Mouse (Mus musculus): ENCODE data around the gene Srsf9.

The Srsf9 gene

DNA sequence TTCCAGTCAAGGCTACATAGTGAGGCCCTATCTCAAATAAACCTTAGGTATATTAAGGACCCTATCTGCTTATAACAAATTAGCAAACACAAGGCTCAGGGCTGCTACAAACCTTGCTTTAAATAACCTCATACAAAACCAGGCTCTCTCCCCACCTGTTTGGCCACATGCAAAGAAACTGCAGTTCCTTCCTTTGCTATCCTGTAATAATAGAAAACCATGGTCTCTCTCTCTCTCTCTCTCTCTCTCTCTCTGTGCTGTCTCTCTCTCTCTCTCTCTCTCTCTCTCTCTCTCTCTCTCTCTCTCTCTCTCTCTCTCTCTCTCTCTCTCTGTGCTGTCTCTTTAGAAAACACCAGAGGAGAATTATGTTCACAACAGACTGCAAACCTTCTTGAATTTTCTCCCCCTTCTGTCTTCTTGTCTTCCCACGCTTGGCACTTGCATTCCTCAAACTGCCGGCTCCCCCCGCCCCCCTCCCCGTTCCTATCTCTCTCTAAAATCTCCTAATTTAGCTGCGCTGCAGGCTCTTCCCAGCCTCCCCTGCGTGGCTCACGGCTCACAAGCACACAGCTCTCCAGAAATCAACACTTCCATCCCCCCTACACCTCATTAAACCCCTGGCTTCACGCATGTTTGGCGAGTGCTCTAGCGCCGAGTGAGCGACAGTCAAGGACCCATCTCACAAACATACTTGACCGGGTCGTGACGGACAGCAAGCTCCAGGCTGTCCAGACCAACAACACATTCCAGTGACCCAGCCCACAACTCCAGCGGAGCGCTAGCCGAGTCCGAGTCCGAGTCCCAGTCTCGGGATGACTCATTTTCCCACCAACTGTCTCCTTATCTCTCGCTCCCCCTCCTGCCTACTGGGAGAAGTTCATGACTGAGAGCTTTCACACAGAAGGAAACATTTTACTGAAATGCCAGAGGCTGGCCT lies 7.7 kb upstream of the Srsf9 start:
- DNase-seq (ENCODE audit: extremely low read depth, insufficient read length, low spot score) = peak; percentile 86

GRCm38 (mm10) chr5:115326256-115326831 lies 633 bp upstream of the Srsf9 start:
- no peak for DNase-seq (ENCODE audit: extremely low read depth, insufficient read length, low spot score)

- peak; percentile 22 for DNase-seq (ENCODE audit: extremely low read depth, insufficient read length, low spot score)
Observed at GRCm38 (mm10) chr5:115327610-115328548, 902 bp downstream of the Srsf9 start.

- DNase-seq (ENCODE audit: extremely low read depth, insufficient read length, low spot score) = no peak
Observed at GRCm38 (mm10) chr5:115330955-115331354, 4.0 kb downstream of the Srsf9 start.

DNA sequence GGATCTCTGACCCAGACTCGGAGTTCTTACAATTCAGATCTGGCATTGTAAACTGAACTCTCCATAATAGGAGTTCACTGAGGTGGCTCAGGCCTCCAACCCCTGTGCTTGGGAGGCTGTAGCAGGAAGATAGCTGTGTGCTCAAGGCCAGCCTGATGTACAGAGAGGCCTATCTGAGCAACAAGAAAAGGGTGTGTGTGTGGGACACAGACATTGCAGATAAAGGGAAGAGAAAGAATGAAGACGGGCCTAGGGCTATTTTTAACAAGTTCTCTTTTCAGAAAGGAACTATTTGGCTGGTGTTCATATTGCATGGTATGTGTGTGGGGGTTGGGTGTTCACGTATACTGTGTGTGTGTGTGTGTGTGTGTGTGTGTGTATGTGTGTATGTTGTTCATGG lies 6.6 kb downstream of the Srsf9 start:
- no peak for DNase-seq (ENCODE audit: extremely low read depth, insufficient read length, low spot score)

DNA sequence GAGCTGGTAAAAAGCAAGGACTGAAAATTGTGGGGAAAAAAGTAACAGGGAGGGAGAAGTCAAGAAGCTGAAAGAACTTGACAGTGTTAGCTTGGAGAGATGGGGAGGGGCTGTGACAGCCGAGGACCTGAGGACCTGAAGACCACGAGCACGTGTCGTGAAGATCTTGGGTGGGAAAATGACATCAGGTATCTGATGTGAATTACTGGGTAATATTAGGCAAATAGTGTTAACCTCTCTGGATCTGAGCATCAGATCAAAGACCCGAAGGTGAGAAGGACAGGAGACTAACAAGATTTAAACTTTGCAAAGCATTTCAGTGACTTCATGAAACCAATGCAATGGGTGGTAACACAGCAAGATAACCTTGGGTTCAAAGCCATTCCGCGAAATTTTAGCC lies 13.0 kb downstream of the Srsf9 start:
- no peak for DNase-seq (ENCODE audit: extremely low read depth, insufficient read length, low spot score)

- DNase-seq (ENCODE audit: extremely low read depth, insufficient read length, low spot score) = peak; percentile 88
Observed at GRCm38 (mm10) chr5:115340577-115341313, 13.8 kb downstream of the Srsf9 start, which contains the start of the genes Gatc and Triap1. Gatc (minus strand) TSS chr5:115341178. Triap1 (plus strand) TSS chr5:115341225.

DNA sequence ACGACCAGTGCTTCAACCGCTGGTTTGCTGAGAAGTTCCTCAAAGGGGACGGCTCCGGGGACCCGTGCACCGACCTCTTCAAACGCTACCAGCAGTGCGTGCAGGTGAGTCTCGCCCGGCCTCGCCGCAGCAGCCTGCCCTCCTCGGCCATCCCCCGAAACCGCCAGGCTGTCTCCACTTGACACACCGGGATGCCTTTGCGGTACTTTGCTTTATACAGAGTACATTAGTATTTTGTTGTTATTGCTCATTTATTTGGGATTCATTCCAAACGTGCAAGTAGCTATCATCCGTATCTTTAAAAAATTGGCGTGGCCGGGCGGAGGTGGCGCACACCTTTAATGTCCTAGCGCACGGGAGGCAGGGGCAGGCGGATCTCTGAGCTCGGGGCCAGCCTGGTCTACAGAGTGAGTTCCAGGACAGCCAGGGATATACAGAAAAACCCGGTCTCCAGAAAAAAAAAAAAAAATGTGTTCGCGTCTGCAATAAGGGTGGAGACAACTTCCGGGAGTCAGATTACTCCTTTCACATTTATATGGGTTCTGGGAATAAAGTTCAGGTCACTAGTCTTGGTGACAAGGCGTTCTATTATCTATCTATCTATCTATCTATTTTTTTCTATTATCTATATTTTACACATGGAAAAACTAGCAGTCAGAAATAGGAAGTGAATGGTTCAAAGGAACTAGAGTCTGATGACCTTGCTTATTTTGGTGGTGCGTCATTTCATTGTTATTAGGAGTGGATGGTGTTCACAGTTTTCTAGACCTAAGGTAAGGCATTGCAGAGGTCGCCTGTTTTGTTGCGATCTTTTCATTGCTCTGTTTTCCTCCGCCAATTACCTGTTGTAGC lies 14.6 kb downstream of the Srsf9 start:
- DNase-seq (ENCODE audit: extremely low read depth, insufficient read length, low spot score) = no peak

- peak; percentile 50 for DNase-seq (ENCODE audit: extremely low read depth, insufficient read length, low spot score)
Observed at GRCm38 (mm10) chr5:115347564-115347963, 20.6 kb downstream of the Srsf9 start.

DNA sequence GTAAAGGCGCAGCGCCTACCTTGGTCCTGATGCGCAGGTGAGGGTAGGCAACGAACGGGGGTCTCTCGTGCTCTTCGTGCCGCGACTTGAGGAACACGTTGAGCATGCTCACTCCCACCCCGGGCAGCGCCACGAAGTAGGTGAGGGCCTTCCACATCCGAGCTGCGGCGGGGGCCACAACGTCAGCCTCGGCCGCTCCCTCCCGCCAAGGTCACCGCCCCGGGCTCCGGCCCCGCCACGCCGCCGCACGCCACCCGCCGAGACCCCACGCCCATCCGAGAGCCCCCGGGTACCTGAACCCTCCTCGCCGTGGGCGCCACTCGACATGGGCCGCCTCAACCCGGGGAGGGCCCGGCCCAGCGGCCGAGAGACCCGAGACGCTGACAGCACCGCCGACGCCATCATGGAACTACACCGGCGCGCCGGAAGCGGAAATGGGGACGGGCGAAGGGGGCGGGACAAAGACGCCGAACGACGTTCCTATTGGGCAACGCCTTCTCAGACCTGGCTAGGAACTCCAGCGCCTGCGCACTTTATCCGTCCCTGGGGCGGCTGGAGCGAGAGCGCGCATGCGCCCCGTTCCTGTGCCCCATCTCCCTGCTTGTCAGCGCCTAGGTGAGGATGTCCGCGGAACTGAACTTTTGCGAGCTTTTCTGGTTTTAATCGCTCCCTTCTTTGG lies 21.7 kb downstream of the Srsf9 start, which contains the start of gene Cox6a1:
Gene Cox6a1 (minus strand): TSS at position 436 of the 679 bp plus-strand sequence.
- DNase-seq (ENCODE audit: extremely low read depth, insufficient read length, low spot score) = peak; percentile 98

GRCm38 (mm10) chr5:115349225-115349555 lies 22.2 kb downstream of the Srsf9 start:
- DNase-seq (ENCODE audit: extremely low read depth, insufficient read length, low spot score) = no peak

- DNase-seq (ENCODE audit: extremely low read depth, insufficient read length, low spot score) = no peak
Observed at GRCm38 (mm10) chr5:115351348-115351747, 24.4 kb downstream of the Srsf9 start.

DNA sequence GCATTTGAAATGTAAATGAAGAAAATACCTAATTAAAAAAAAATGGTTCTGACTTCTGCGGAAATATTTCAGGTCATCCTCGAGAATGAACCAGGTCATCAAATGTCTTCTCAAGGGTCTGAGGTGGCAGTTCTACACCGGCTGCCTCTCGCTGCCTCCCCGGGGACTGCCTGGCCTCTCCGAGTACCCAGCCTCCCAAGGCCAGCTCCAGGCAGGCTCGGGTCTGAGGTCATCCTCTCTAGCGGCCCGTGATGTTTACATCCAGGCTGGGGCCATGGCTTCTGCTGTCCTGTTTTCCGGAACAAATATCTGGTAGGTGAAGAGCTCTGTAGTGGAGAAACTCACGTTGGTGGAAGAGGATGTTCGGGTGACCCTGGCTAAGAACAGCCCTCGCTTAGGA lies 28.1 kb downstream of the Srsf9 start:
- DNase-seq (ENCODE audit: extremely low read depth, insufficient read length, low spot score) = no peak

DNA sequence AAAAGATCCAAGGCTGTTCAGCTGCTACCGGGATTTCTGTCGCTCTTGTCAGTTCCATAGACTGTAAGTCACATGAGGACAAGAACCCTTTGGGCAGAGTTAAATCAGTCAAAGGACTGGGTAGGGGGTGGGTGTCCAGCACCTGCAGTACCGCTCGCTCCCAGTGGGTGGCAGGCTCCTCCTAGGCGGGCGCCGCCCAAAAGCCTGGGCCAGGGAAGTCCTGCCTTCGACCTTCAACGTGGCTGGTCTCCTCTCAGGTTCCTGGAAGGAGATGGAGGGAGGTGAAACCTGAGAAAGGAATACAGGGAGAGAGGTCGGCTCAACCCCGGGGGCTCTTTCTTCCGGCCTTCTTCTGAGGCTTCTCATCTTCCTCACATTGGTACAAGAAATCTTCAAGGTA lies 31.9 kb downstream of the Srsf9 start:
- DNase-seq (ENCODE audit: extremely low read depth, insufficient read length, low spot score) = peak; percentile 88

GRCm38 (mm10) chr5:115359438-115359837 lies 32.5 kb downstream of the Srsf9 start:
- DNase-seq (ENCODE audit: extremely low read depth, insufficient read length, low spot score) = no peak

GRCm38 (mm10) chr5:115359851-115360372 lies 32.9 kb downstream of the Srsf9 start:
- no peak for DNase-seq (ENCODE audit: extremely low read depth, insufficient read length, low spot score)

DNA sequence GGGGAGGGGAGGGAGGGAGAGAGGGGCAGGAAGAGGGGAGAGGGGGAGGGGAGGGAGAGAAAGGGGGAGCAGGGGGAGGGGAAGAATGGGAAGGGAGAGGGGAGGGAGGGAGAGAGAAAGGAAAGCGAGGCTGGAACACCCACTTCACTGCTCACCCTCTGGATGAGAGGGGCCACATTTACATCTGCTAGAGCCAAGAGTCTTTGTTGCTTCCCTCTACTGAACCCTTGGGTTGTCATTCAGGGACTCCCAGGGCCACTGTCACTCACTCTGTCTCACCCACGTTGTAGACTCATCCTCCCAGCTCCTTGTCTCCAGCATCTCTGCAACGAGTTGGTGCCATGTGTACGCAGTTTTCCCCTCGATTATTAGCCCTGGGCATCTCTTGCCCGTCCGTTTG lies 35.2 kb downstream of the Srsf9 start:
- no peak for DNase-seq (ENCODE audit: extremely low read depth, insufficient read length, low spot score)
